Mouse (Mus musculus): ENCODE results near the gene Fcho2. TPM values are rescaled to one million over a fixed set of nuclear protein-coding genes. Genes with fewer than 3 reads are reported as not detected.
"Not testable (repeated sequence)": the region's sequence is repeated elsewhere in the genome, so short reads cannot be mapped to it uniquely, and the experiment has no call there.

Gene Fcho2
- polyA plus RNA-seq, 1 experiment from 2014 or later = 50.0 TPM

DNA sequence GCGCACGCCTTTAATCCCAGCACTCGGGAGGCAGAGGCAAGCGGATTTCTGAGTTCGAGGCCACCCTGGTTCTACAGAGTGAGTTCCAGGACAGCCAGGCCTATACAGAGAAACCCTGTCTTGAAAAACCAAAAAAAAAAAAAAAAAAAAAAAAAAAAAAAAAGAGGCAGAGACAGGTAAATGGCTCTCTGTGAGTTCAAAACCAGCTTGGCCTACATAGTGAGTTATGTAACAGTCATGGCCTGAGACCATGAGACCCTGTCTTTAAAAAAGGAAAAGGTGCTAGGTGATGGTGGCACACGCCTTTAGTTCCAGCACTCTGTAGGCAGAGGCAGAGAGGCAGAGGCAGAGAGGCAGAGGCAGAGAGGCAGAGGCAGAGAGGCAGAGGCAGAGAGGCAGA lies 13.8 kb upstream of the Fcho2 start:
- H3K27me3 ChIP-seq (ENCODE audit: control insufficient read depth, insufficient read depth, low read length); ATAC-seq (ENCODE audit: insufficient number of reproducible peaks, insufficient read depth, low FRiP score, low read depth); H3K4me3 ChIP-seq (ENCODE audit: low read depth, low read length); H3K4me2 ChIP-seq (replicated peaks; ENCODE audit: low read depth, low read length); H3K9ac ChIP-seq (replicated peaks; ENCODE audit: low read depth, low read length); H3K9me3 ChIP-seq (ENCODE audit: control insufficient read depth, low read depth, low read length); H3K36me3 ChIP-seq (ENCODE audit: control insufficient read depth, insufficient read depth, low read length); H3K27ac ChIP-seq (ENCODE audit: low read length); H3K4me1 ChIP-seq (ENCODE audit: control insufficient read depth, insufficient read depth, low read length): not testable (repeated sequence)
- WGBS = 91% methylated on average over 6 of the region's 6 CpGs

DNA sequence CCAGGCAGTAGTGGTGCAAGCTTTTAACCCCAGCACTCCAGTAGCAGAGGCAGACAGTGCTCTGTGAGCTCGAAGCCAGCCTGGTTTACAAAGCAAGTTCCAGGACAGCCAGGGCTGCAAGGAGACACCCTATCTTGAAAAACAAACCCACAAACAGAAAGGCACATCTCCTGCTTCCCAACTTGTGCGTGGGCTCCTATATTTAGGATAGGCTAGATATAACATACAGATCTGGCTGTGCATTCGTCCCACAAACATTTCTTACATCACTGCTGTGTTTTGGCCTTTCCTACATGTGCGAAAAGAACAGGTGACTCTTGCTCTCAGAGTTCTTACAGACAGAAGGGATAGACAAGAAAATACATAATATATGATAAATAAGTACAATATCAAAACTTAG lies 10.3 kb upstream of the Fcho2 start:
- ATAC-seq (ENCODE audit: insufficient number of reproducible peaks, insufficient read depth, low FRiP score, low read depth) = no peak
- no peak overlapping the region for H3K4me2 ChIP-seq (replicated peaks; ENCODE audit: low read depth, low read length)
- no peak overlapping the region for H3K4me3 ChIP-seq (ENCODE audit: low read depth, low read length)
- H3K4me1 ChIP-seq (ENCODE audit: control insufficient read depth, insufficient read depth, low read length) = no peaks in the 10 kb centered on the region
- H3K27me3 ChIP-seq (ENCODE audit: control insufficient read depth, insufficient read depth, low read length) = no peaks in the 10 kb centered on the region
- H3K27ac ChIP-seq (ENCODE audit: low read length) = no peak overlapping the region
- no peaks in the 10 kb centered on the region for H3K9me3 ChIP-seq (ENCODE audit: control insufficient read depth, low read depth, low read length)
- WGBS = 70% methylated on average over 4 of the region's 4 CpGs
- no peaks in the 10 kb centered on the region for H3K36me3 ChIP-seq (ENCODE audit: control insufficient read depth, insufficient read depth, low read length)
- H3K9ac ChIP-seq (replicated peaks; ENCODE audit: low read depth, low read length) = no peak overlapping the region

DNA sequence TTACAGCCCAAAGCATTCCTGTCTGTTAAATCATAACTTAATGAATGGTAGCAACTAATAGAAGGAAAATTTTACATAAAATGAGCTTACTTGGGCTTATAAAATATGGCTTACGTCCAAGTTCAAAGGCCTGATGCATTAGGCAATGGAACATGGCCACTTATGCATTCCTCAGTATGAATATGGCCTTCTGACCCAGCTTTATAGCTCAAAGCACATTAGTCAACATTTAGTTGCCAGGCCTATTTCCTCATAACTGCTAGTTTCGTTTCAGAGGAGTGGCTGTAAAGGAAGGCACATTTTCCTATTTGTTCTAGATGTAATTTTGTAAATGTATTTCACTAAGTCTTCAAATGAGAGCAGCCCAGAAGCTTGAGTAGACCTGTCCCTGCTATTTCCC lies 3.8 kb upstream of the Fcho2 start:
- Histone ChIP-seq H3K9me3 (ENCODE audit: control insufficient read depth, low read depth, low read length) (no peaks in the 10 kb centered on the region), H3K9ac (replicated peaks; ENCODE audit: low read depth, low read length) (no peak overlapping the region), H3K4me1 (ENCODE audit: control insufficient read depth, insufficient read depth, low read length) (no peaks in the 10 kb centered on the region), H3K27me3 (ENCODE audit: control insufficient read depth, insufficient read depth, low read length) (no peaks in the 10 kb centered on the region), H3K27ac (ENCODE audit: low read length) (no peak overlapping the region), H3K4me2 (replicated peaks; ENCODE audit: low read depth, low read length) (no peak overlapping the region), H3K36me3 (ENCODE audit: control insufficient read depth, insufficient read depth, low read length) (no peaks in the 10 kb centered on the region), H3K4me3 (ENCODE audit: low read depth, low read length) (no peak overlapping the region)
- no peak for ATAC-seq (ENCODE audit: insufficient number of reproducible peaks, insufficient read depth, low FRiP score, low read depth)
- 62% methylated on average over 2 of the region's 2 CpGs for WGBS

DNA sequence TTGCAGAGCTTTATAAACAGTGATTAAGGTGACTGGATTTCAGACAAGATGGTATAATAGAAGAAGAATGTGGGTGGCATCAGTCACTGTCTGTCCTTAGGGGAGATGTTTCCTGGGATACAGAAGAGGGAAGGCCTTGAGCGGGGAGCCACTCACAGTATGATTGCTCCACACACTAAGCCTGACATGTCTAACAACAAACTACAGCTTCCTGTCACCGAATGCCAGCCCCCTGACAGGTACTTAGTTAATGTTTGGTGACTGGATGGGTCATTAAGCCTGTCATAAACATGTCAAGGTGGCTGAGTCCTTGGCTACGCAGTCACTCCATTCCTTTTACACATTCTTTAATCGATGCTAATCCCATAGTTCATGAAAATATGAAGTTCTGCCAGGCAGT lies 3.0 kb upstream of the Fcho2 start:
- no peak overlapping the region for H3K9ac ChIP-seq (replicated peaks; ENCODE audit: low read depth, low read length)
- no peak for ATAC-seq (ENCODE audit: insufficient number of reproducible peaks, insufficient read depth, low FRiP score, low read depth)
- H3K4me1 ChIP-seq (ENCODE audit: control insufficient read depth, insufficient read depth, low read length) = peaks cover 3% of the 10 kb centered on the region
- H3K36me3 ChIP-seq (ENCODE audit: control insufficient read depth, insufficient read depth, low read length) = no peaks in the 10 kb centered on the region
- H3K27ac ChIP-seq (ENCODE audit: low read length) = no peak overlapping the region
- no peaks in the 10 kb centered on the region for H3K9me3 ChIP-seq (ENCODE audit: control insufficient read depth, low read depth, low read length)
- no peak overlapping the region for H3K4me3 ChIP-seq (ENCODE audit: low read depth, low read length)
- 63% methylated on average over 4 of the region's 4 CpGs for WGBS
- no peak overlapping the region for H3K4me2 ChIP-seq (replicated peaks; ENCODE audit: low read depth, low read length)
- no peaks in the 10 kb centered on the region for H3K27me3 ChIP-seq (ENCODE audit: control insufficient read depth, insufficient read depth, low read length)

DNA sequence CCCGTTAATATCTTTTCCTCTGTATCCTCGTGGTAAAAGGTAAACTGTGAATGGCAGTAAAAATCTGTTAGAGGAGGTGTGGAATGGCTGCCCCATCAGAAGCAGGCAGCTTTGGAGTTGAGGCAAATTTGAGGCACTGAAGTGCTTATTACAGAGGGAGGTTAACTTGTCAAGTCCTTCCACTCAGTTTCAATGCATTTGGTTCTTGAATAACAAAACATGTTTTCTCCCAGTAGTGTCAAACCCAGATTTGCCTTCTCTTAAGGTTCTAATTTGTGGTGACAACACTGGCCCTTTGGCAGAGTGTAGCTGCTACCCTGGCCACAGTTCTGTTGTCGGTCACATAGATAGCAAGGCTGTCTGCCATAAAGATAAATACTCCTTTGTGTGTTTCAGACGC lies 2.5 kb upstream of the Fcho2 start:
- no peak for ATAC-seq (ENCODE audit: insufficient number of reproducible peaks, insufficient read depth, low FRiP score, low read depth)
- H3K27ac ChIP-seq (ENCODE audit: low read length) = no peak overlapping the region
- H3K4me3 ChIP-seq (ENCODE audit: low read depth, low read length) = no peak overlapping the region
- no peaks in the 10 kb centered on the region for H3K27me3 ChIP-seq (ENCODE audit: control insufficient read depth, insufficient read depth, low read length)
- no peak overlapping the region for H3K9ac ChIP-seq (replicated peaks; ENCODE audit: low read depth, low read length)
- WGBS = 43% methylated on average over 4 of the region's 4 CpGs
- H3K4me1 ChIP-seq (ENCODE audit: control insufficient read depth, insufficient read depth, low read length) = peaks cover 3% of the 10 kb centered on the region
- no peaks in the 10 kb centered on the region for H3K9me3 ChIP-seq (ENCODE audit: control insufficient read depth, low read depth, low read length)
- H3K4me2 ChIP-seq (replicated peaks; ENCODE audit: low read depth, low read length) = no peak overlapping the region
- no peaks in the 10 kb centered on the region for H3K36me3 ChIP-seq (ENCODE audit: control insufficient read depth, insufficient read depth, low read length)

DNA sequence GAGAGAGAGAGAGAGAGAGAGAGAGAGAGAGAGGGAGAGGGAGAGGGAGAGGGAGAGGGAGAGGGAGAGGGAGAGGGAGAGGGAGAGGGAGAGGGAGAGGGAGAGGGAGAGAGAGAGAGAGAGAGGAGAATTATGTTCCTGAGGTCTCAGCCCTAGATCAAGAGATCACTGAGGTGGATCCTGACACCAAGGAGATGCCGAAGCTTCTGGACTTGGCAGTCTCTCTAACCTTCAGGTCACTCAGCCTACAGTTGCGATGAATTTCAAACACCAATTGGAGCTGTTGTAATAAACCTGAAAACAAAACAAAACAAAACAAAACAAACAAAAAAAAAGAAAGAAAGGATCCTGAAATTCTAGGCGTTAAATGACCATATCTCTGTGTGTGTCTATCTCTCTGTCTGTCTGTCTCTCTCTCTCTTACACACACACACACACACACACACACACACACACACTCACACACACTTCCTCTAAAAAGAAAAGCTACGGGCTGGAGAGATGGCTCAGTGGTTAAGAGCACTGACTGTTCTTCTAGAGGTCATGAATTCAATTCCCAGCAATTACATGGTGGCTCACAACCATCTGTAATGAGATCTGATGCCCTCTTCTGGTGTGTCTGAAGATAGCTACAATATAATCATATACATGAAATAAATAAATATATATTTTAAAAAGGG lies 1.9 kb upstream of the Fcho2 start:
- not testable (repeated sequence) for ATAC-seq (ENCODE audit: insufficient number of reproducible peaks, insufficient read depth, low FRiP score, low read depth); H3K36me3 ChIP-seq (ENCODE audit: control insufficient read depth, insufficient read depth, low read length); H3K4me2 ChIP-seq (replicated peaks; ENCODE audit: low read depth, low read length); H3K4me3 ChIP-seq (ENCODE audit: low read depth, low read length); H3K9me3 ChIP-seq (ENCODE audit: control insufficient read depth, low read depth, low read length); H3K27me3 ChIP-seq (ENCODE audit: control insufficient read depth, insufficient read depth, low read length); H3K9ac ChIP-seq (replicated peaks; ENCODE audit: low read depth, low read length); H3K4me1 ChIP-seq (ENCODE audit: control insufficient read depth, insufficient read depth, low read length); H3K27ac ChIP-seq (ENCODE audit: low read length)
- WGBS = 75% methylated on average over 4 of the region's 4 CpGs

DNA sequence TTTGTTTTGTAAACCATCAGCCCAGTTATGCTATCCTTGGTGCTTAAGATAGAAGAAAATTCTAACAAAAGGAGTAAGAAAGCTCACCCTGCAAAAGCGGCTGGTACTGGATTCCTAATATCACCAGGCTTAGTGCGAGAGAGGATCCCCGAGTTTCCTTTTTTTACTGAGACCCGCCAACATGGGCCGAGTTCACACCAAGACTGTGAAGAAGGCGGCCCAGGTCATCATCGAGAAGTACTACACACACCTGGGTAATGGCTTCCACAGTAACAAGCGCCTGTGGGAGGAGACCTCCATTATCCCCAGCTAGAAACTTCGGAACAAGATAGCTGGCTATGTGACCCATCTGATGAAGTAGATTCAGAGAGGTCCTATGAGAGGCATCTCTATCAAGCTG lies 1.3 kb upstream of the Fcho2 start:
- Histone ChIP-seq H3K9ac (replicated peaks; ENCODE audit: low read depth, low read length) (no peak overlapping the region), H3K36me3 (ENCODE audit: control insufficient read depth, insufficient read depth, low read length) (no peaks in the 10 kb centered on the region), H3K4me1 (ENCODE audit: control insufficient read depth, insufficient read depth, low read length) (peaks cover 3% of the 10 kb centered on the region), H3K4me2 (replicated peaks; ENCODE audit: low read depth, low read length) (no peak overlapping the region), H3K4me3 (ENCODE audit: low read depth, low read length) (no peak overlapping the region), H3K9me3 (ENCODE audit: control insufficient read depth, low read depth, low read length) (no peaks in the 10 kb centered on the region), H3K27me3 (ENCODE audit: control insufficient read depth, insufficient read depth, low read length) (no peaks in the 10 kb centered on the region), H3K27ac (ENCODE audit: low read length) (no peak overlapping the region)
- ATAC-seq (ENCODE audit: insufficient number of reproducible peaks, insufficient read depth, low FRiP score, low read depth) = no peak
- 86% methylated on average over 9 of the region's 9 CpGs for WGBS

DNA sequence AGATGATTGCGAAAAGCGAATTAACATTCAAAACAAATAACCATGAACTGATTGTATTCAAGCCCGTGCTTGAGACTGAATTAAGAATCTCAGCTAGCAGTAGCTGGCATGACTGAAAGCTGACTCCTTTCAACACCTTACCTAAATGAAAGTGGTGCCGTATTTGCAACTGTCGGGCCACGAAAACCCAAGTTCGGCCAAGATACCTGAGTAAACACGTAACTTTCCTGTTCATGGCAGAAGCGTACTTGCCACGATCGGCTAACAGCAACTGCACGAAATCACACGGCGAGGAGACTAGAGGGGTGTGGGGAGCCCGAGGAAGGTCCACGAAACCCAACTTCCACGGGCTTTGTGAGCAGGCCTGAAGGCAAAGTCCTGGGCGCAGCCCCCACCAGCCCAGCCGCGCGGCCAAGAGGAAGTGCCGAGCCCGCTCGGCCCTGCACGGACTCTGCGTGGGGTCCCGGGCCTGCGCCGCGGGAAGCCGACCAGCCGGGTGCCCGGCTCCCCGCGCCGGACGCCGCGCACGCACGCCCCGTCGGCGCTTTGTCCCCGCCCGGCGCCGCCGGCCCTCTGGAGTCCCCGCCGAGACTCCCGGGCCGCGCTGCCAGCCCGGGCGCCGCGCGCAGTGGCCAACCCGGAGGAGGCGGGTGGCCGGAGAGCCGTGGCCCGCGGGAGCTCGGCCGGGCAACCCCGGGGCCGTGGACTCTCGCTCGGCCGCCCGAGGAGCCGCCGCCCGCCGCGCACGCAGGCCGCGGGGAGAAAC lies 791 bp downstream of the Fcho2 start:
- Histone ChIP-seq H3K27ac (ENCODE audit: low read length) (peak overlapping the region; percentile 96), H3K27me3 (ENCODE audit: control insufficient read depth, insufficient read depth, low read length) (no peaks in the 10 kb centered on the region), H3K9me3 (ENCODE audit: control insufficient read depth, low read depth, low read length) (no peaks in the 10 kb centered on the region), H3K4me1 (ENCODE audit: control insufficient read depth, insufficient read depth, low read length) (peaks cover 3% of the 10 kb centered on the region), H3K4me3 (ENCODE audit: low read depth, low read length) (peak overlapping the region; percentile 91), H3K4me2 (replicated peaks; ENCODE audit: low read depth, low read length) (peak overlapping the region; percentile 32), H3K9ac (replicated peaks; ENCODE audit: low read depth, low read length) (peak overlapping the region; percentile 90), H3K36me3 (ENCODE audit: control insufficient read depth, insufficient read depth, low read length) (no peaks in the 10 kb centered on the region)
- WGBS = under 1% methylated on average over 44 of the region's 81 CpGs
- peak; percentile 35 for ATAC-seq (ENCODE audit: insufficient number of reproducible peaks, insufficient read depth, low FRiP score, low read depth)
